Mouse (Mus musculus): ENCODE results near the gene Olfr522.

- TF ChIP-seq CTCF (conservative IDR thresholded peaks at IDR 0.05; ENCODE audit: low read length) (no peak), NANOG (IDR thresholded peaks at IDR 0.05; ENCODE audit: borderline replicate concordance, low read length) (no peak), POU5F1 (IDR thresholded peaks at IDR 0.05; ENCODE audit: borderline replicate concordance, low read length) (no peak)
Observed at GRCm38 (mm10) chr7:140196002-140196401, 31.4 kb upstream of the Olfr522 start.

All from E14TG2a.4 (cell line).